ENCODE assay signal across 9 mouse cellular contexts in genomic region chr6:7120136-7120535, GRCm38 (mm10).
DNase-seq lines count a peak whose midpoint lies in the region; ATAC-seq lines count a peak whose summit lies in the region.
"Had no signal": no experiment of that assay in that cellular context is flagged by ENCODE, and none has a peak within 500 bp of the region (broad histone marks: within the 10 kb centered on the region; RNA-seq: fewer than 3 reads in every experiment).

No protein-coding gene starts in this region.

- WGBS in heart, embryonic 12.5 days = 31% methylated on average over 4 of the region's 4 CpGs

- no peaks in the 10 kb centered on the region for H3K27me3 ChIP-seq in heart, embryonic 12.5 days (replicated peaks)
- H3K27me3 ChIP-seq: limb, embryonic 13.5 days had no signal

- H3K9ac ChIP-seq in heart, embryonic 12.5 days = no peak overlapping the region
- H3K9ac ChIP-seq: limb, embryonic 13.5 days had no signal

- H3K9me3 ChIP-seq in heart, embryonic 12.5 days (replicated peaks) = no peaks in the 10 kb centered on the region
- H3K9me3 ChIP-seq: limb, embryonic 13.5 days had no signal

- H3K4me2 ChIP-seq in heart, embryonic 12.5 days = no peak overlapping the region
- H3K4me2 ChIP-seq: limb, embryonic 13.5 days had no signal

- H3K27ac ChIP-seq in heart, embryonic 12.5 days (ENCODE audit: poor library complexity, severe bottlenecking) = no peak overlapping the region
- H3K27ac ChIP-seq: limb, embryonic 13.5 days had no signal

- DNase-seq in heart, adult 18-20 months = peak; percentile 21 to 60
- DNase-seq in 3134 (ENCODE audit: extremely low read depth, insufficient read length, low spot score) (peak; percentile 11), ZHBTc4 (ENCODE audit: low read depth, low spot score) (peak; percentile 68)
- DNase-seq in fibroblast of lung, adult 2 months (ENCODE audit: low read depth) = peak; percentile 5
- DNase-seq in layer of hippocampus, adult 18-20 months (ENCODE audit: low spot score in 2 of 2) = peak; percentile 0 to 36

- no peaks in the 10 kb centered on the region for H3K4me1 ChIP-seq in heart, embryonic 12.5 days (replicated peaks)
- H3K4me1 ChIP-seq: limb, embryonic 13.5 days had no signal

- no peaks in the 10 kb centered on the region for H3K36me3 ChIP-seq in heart, embryonic 12.5 days
- H3K36me3 ChIP-seq: limb, embryonic 13.5 days had no signal

- no peak overlapping the region for H3K4me3 ChIP-seq in heart, embryonic 12.5 days
- H3K4me3 ChIP-seq: limb, embryonic 13.5 days had no signal

- no peak for ATAC-seq in heart, embryonic 12.5 days (ENCODE audit: insufficient number of reproducible peaks, low FRiP score)
- ATAC-seq in megakaryocyte progenitor cell, adult 5-6 weeks (replicated peaks; ENCODE audit: poor library complexity) = peak; percentile 77
- ATAC-seq in activated CD4-positive, CD25-positive, alpha-beta regulatory T cell, adult 4 months = no peak

Comparison
In these comparisons a context has a peak if more than half of its experiments do, and no peak if none do; other contexts are left out.
1. DNase-seq: peak in every context shown above with its lines; median percentile 68 in ZHBTc4; 40 in heart, adult 18-20 months; 18 in layer of hippocampus, adult 18-20 months; 11 in 3134; 5 in fibroblast of lung, adult 2 months.